Comparison of ENCODE assay signal across 8 mouse cellular contexts in genomic region chr12:112760154-112760926, GRCm38 (mm10). TPM values are rescaled to one million over a fixed set of nuclear protein-coding genes. Genes with fewer than 3 reads are reported as not detected.
A peak's percentile ranks its signal among the peaks of the same experiment; 100 is the strongest.
DNase-seq lines count a peak whose midpoint lies in the region; ATAC-seq and TF ChIP-seq lines count a peak whose summit lies in the region.

Pld4 (plus strand) TSS chr12:112760655.

- H3K36me3 ChIP-seq in heart, embryonic 16.5 days (ENCODE audit: control insufficient read depth, insufficient read depth) = no peaks in the 10 kb centered on the region
- H3K36me3 ChIP-seq in heart, embryonic 11.5 days (ENCODE audit: control insufficient read depth, insufficient read depth, low read length) = no peaks in the 10 kb centered on the region
- H3K36me3 ChIP-seq in E14TG2a.4 (ENCODE audit: insufficient read depth, low read length) = no peaks in the 10 kb centered on the region
- no peaks in the 10 kb centered on the region for H3K36me3 ChIP-seq in forebrain, postnatal 0 days (ENCODE audit: insufficient read depth)

- no peak; the same call in 1 of the 2 replicates for ATAC-seq in heart, embryonic 16.5 days (replicated peaks; ENCODE audit: extremely low read depth, insufficient read depth, low FRiP score)
- no peak for ATAC-seq in heart, embryonic 11.5 days (replicated peaks; ENCODE audit: insufficient number of reproducible peaks, low FRiP score, low TSS enrichment)
- ATAC-seq in erythroblast, adult 5-6 weeks (replicated peaks; ENCODE audit: low FRiP score, poor library complexity, severe bottlenecking) = no peak
- no peak for ATAC-seq in forebrain, postnatal 0 days

- 0 out of 2 replicates have a peak within 1 kb of the TSS, but pooled peaks have one; percentile 13 for H3K27ac ChIP-seq in heart, embryonic 16.5 days (ENCODE audit: low read length)
- H3K27ac ChIP-seq in heart, embryonic 11.5 days (ENCODE audit: low read depth, low read length) = no peak within 1 kb of the TSS
- H3K27ac ChIP-seq in forebrain, postnatal 0 days (ENCODE audit: low read depth, low read length) = no peak within 1 kb of the TSS

- peak within 1 kb of the TSS; percentile 32 for H3K4me3 ChIP-seq in heart, embryonic 16.5 days (ENCODE audit: low read length)
- no peak within 1 kb of the TSS for H3K4me3 ChIP-seq in heart, embryonic 11.5 days (ENCODE audit: low read depth, low read length)
- peak within 1 kb of the TSS; percentile 13; the same call in 1 of the 2 replicates for H3K4me3 ChIP-seq in E14TG2a.4 (replicated peaks; ENCODE audit: low read length)
- no peak within 1 kb of the TSS for H3K4me3 ChIP-seq in forebrain, postnatal 0 days (ENCODE audit: low read depth, low read length)

- no peaks in the 10 kb centered on the region for H3K27me3 ChIP-seq in heart, embryonic 16.5 days (ENCODE audit: control insufficient read depth, insufficient read depth, low read length)
- peaks cover 4% of the 10 kb centered on the region; the same call in 1 of the 2 replicates for H3K27me3 ChIP-seq in heart, embryonic 11.5 days (ENCODE audit: control insufficient read depth, insufficient read depth, low read length)
- peaks cover 9% of the 10 kb centered on the region; the same call in 1 of the 2 replicates for H3K27me3 ChIP-seq in E14TG2a.4 (ENCODE audit: insufficient read depth, low read length)
- no peaks in the 10 kb centered on the region for H3K27me3 ChIP-seq in forebrain, postnatal 0 days (ENCODE audit: insufficient read depth, low read length)

- no peaks in the 10 kb centered on the region for H3K4me1 ChIP-seq in heart, embryonic 16.5 days (ENCODE audit: control insufficient read depth, insufficient read depth, low read length)
- no peaks in the 10 kb centered on the region for H3K4me1 ChIP-seq in heart, embryonic 11.5 days (ENCODE audit: control insufficient read depth, insufficient read depth, low read length)
- peaks cover 28% of the 10 kb centered on the region for H3K4me1 ChIP-seq in E14TG2a.4 (replicated peaks; ENCODE audit: low read depth, low read length)
- no peaks in the 10 kb centered on the region for H3K4me1 ChIP-seq in forebrain, postnatal 0 days (ENCODE audit: insufficient read depth)

- WGBS in heart, embryonic 16.5 days = 36% methylated on average over 4 of the region's 4 CpGs
- 37% methylated on average over 4 of the region's 4 CpGs for WGBS in heart, embryonic 11.5 days (ENCODE audit: insufficient replicate concordance)
- 45% methylated on average over 4 of the region's 4 CpGs for WGBS in forebrain, postnatal 0 days

- H3K4me2 ChIP-seq in heart, embryonic 16.5 days (ENCODE audit: low read depth, low read length) = peak within 1 kb of the TSS; percentile 2; the same call in 1 of the 2 replicates
- no peak within 1 kb of the TSS for H3K4me2 ChIP-seq in heart, embryonic 11.5 days
- H3K4me2 ChIP-seq in forebrain, postnatal 0 days (ENCODE audit: low read depth) = no peak within 1 kb of the TSS

- no peak within 1 kb of the TSS for H3K9ac ChIP-seq in heart, embryonic 16.5 days (ENCODE audit: low read length)
- H3K9ac ChIP-seq in heart, embryonic 11.5 days (ENCODE audit: low read depth, low read length) = no peak within 1 kb of the TSS
- no peak within 1 kb of the TSS for H3K9ac ChIP-seq in forebrain, postnatal 0 days

- TF ChIP-seq CTCF in E14TG2a.4 (conservative IDR thresholded peaks at IDR 0.05; ENCODE audit: low read length) = no peak
- no peak for TF ChIP-seq CTCF in forebrain, postnatal 0 days (IDR thresholded peaks at IDR 0.05; ENCODE audit: low read depth)

- DNase-seq in lung, postnatal 36 days = peak; percentile 74
- no peak for DNase-seq in forebrain, postnatal 0 days
- no peak for DNase-seq in kidney, adult 11 months
- no peak for DNase-seq in adipocyte (ENCODE audit: low spot score)

- H3K9me3 ChIP-seq in heart, embryonic 16.5 days (replicated peaks; ENCODE audit: control insufficient read depth, low read length) = 0 out of 2 replicates have a peak, but pooled peaks cover 2% of the 10 kb centered on the region
- 0 out of 2 replicates have a peak, but pooled peaks cover 2% of the 10 kb centered on the region for H3K9me3 ChIP-seq in heart, embryonic 11.5 days (replicated peaks; ENCODE audit: control insufficient read depth, low read length)
- H3K9me3 ChIP-seq in E14TG2a.4 (ENCODE audit: low read length) = 0 out of 2 replicates have a peak, but pooled peaks cover 6% of the 10 kb centered on the region
- H3K9me3 ChIP-seq in forebrain, postnatal 0 days (ENCODE audit: low read length) = no peaks in the 10 kb centered on the region

RNA-seq across cellular contexts. Expression of gene Pld4, which starts in this region (rescaled TPM):
- 19.4 and 32.5 TPM in 2 replicates for polyA plus RNA-seq in heart, embryonic 16.5 days (2015; fragmentation: Nextera tagmentation; extraction: Ambion mirVana)
- polyA plus RNA-seq in heart, embryonic 11.5 days (2014; fragmentation: Nextera tagmentation; extraction: Ambion mirVana) = 1.5 and 1.7 TPM in 2 replicates
- 31.9 and 42.8 TPM in 2 replicates for total RNA-seq in erythroblast, adult 5-6 weeks (2015; ENCODE audit: low replicate concordance)
- total RNA-seq in erythroblast, adult 5-6 weeks (2017; ENCODE audit: low replicate concordance) = 14.6 and 26.6 TPM in 2 replicates
- 6.2 and 7.3 TPM in 2 replicates for total RNA-seq in forebrain, postnatal 0 days (2014; rRNA removed)
- 8.0 and 8.1 TPM in 2 replicates for polyA plus RNA-seq in forebrain, postnatal 0 days (2015; fragmentation: Nextera tagmentation; extraction: Ambion mirVana)

Comparison
In these comparisons a context has a peak if more than half of its experiments do, and no peak if none do; other contexts are left out.
1. H3K4me3 ChIP-seq: peak in heart, embryonic 16.5 days (single experiment) and E14TG2a.4 (single experiment); none in heart, embryonic 11.5 days (single experiment) and forebrain, postnatal 0 days (single experiment).